Mouse (Mus musculus): ENCODE data around the gene Calr. TPM values are rescaled to one million over a fixed set of nuclear protein-coding genes. Genes with fewer than 3 reads are reported as not detected.
A peak's percentile ranks its signal among the peaks of the same experiment; 100 is the strongest.

Calr gene
- polyA plus RNA-seq, 1 experiment from 2014 or later = 944 TPM

- Histone ChIP-seq H3K27ac (no peak overlapping the region), H3K36me3 (peaks cover 22% of the 10 kb centered on the region)
- peak; percentile 65 for ATAC-seq (ENCODE audit: insufficient number of reproducible peaks, insufficient read depth, low FRiP score, low TSS enrichment)
Observed at GRCm38 (mm10) chr8:84872309-84872965, 25.7 kb upstream of the Calr start.

GRCm38 (mm10) chr8:84871376-84872308, 24.9 kb upstream of the Calr start, which contains the start of gene Syce2:
Gene Syce2 (plus strand): TSS chr8:84872111.
- Histone ChIP-seq H3K9me3 (no peaks in the 10 kb centered on the region), H3K9ac (peak within 1 kb of the TSS; percentile 59), H3K27ac (no peak within 1 kb of the TSS), H3K4me3 (peak within 1 kb of the TSS; percentile 39), H3K36me3 (peaks cover 30% of the 10 kb centered on the region), H3K27me3 (0 out of 2 replicates have a peak, but pooled peaks cover 4% of the 10 kb centered on the region), H3K4me2 (replicated peaks) (peak within 1 kb of the TSS; percentile 88), H3K4me1 (peaks cover 11% of the 10 kb centered on the region; the same call in 1 of the 2 replicates)
- peak; percentile 19; the same call in 1 of the 2 replicates for ATAC-seq (ENCODE audit: insufficient number of reproducible peaks, insufficient read depth, low FRiP score, low TSS enrichment)
- WGBS = 14% methylated on average over 45 of the region's 46 CpGs

More at GRCm38 (mm10) chr8:84872309-84872965, 25.7 kb upstream of the Calr start:
- Histone ChIP-seq H3K9ac (peak overlapping the region; percentile 59), H3K9me3 (no peaks in the 10 kb centered on the region), H3K4me1 (peaks cover 11% of the 10 kb centered on the region; the same call in 1 of the 2 replicates), H3K27me3 (0 out of 2 replicates have a peak, but pooled peaks cover 4% of the 10 kb centered on the region), H3K4me2 (replicated peaks) (peak overlapping the region; percentile 88), H3K4me3 (peak overlapping the region; percentile 39)
- 3% methylated on average over 54 of the region's 54 CpGs for WGBS

- ATAC-seq (ENCODE audit: insufficient number of reproducible peaks, insufficient read depth, low FRiP score, low TSS enrichment) = peak; percentile 80
- H3K9ac ChIP-seq = peak within 1 kb of the TSS; percentile 92
- peak within 1 kb of the TSS; percentile 92 for H3K4me2 ChIP-seq (replicated peaks)
- peak within 1 kb of the TSS; percentile 97 for H3K4me3 ChIP-seq
- no peaks in the 10 kb centered on the region for H3K9me3 ChIP-seq
- no peaks in the 10 kb centered on the region for H3K27me3 ChIP-seq
- H3K36me3 ChIP-seq = peaks cover 28% of the 10 kb centered on the region
- WGBS = under 1% methylated on average over 39 of the region's 39 CpGs
- H3K4me1 ChIP-seq = peaks cover 12% of the 10 kb centered on the region
- H3K27ac ChIP-seq = peak within 1 kb of the TSS; percentile 74
Observed at GRCm38 (mm10) chr8:84856864-84857441, 10.2 kb upstream of the Calr start, which contains the start of gene Farsa. Gene Farsa (plus strand): TSS chr8:84856989.

GRCm38 (mm10) chr8:84856434-84856833, 9.7 kb upstream of the Calr start:
- H3K4me2 ChIP-seq (replicated peaks) = 0 out of 2 replicates have a peak overlapping the region, but pooled peaks have one; percentile 92
- H3K4me1 ChIP-seq = peaks cover 12% of the 10 kb centered on the region
- H3K9ac ChIP-seq = no peak overlapping the region
- 97% methylated on average over 3 of the region's 3 CpGs for WGBS
- peaks cover 23% of the 10 kb centered on the region for H3K36me3 ChIP-seq
- H3K9me3 ChIP-seq = no peaks in the 10 kb centered on the region
- peak; percentile 13; the same call in 1 of the 2 replicates for ATAC-seq (ENCODE audit: insufficient number of reproducible peaks, insufficient read depth, low FRiP score, low TSS enrichment)
- H3K4me3 ChIP-seq = peak overlapping the region; percentile 97
- H3K27ac ChIP-seq = no peak overlapping the region
- H3K27me3 ChIP-seq = no peaks in the 10 kb centered on the region

- peak overlapping the region; percentile 76 for H3K4me2 ChIP-seq (replicated peaks)
- ATAC-seq (ENCODE audit: insufficient number of reproducible peaks, insufficient read depth, low FRiP score, low TSS enrichment) = no peak
- H3K4me1 ChIP-seq = peaks cover 29% of the 10 kb centered on the region
- H3K27me3 ChIP-seq = no peaks in the 10 kb centered on the region
- peak overlapping the region; percentile 93 for H3K4me3 ChIP-seq
- 54% methylated on average over 6 of the region's 6 CpGs for WGBS
- H3K36me3 ChIP-seq = peaks cover 26% of the 10 kb centered on the region
- H3K9me3 ChIP-seq = no peaks in the 10 kb centered on the region
- peak overlapping the region; percentile 70 for H3K9ac ChIP-seq
- H3K27ac ChIP-seq = peak overlapping the region; percentile 86
Observed at GRCm38 (mm10) chr8:84847684-84848435, 1.1 kb upstream of the Calr start.

- peaks cover 42% of the 10 kb centered on the region for H3K36me3 ChIP-seq
- H3K9ac ChIP-seq = peak overlapping the region; percentile 91
- ATAC-seq (ENCODE audit: insufficient number of reproducible peaks, insufficient read depth, low FRiP score, low TSS enrichment) = peak; percentile 31
- under 1% methylated on average over 30 of the region's 30 CpGs for WGBS
- H3K4me2 ChIP-seq (replicated peaks) = peak overlapping the region; percentile 76
- H3K4me3 ChIP-seq = peak overlapping the region; percentile 93
- peak overlapping the region; percentile 79 for H3K27ac ChIP-seq
- H3K27me3 ChIP-seq = no peaks in the 10 kb centered on the region
- H3K4me1 ChIP-seq = peaks cover 30% of the 10 kb centered on the region
- H3K9me3 ChIP-seq = no peaks in the 10 kb centered on the region
Observed at GRCm38 (mm10) chr8:84846094-84846721, 526 bp downstream of the Calr start.

GRCm38 (mm10) chr8:84845355-84846093, 1.2 kb downstream of the Calr start:
- Histone ChIP-seq H3K36me3 (peaks cover 42% of the 10 kb centered on the region), H3K27me3 (no peaks in the 10 kb centered on the region), H3K27ac (peak overlapping the region; percentile 79), H3K4me2 (replicated peaks) (peak overlapping the region; percentile 76), H3K9ac (peak overlapping the region; percentile 91), H3K4me1 (peaks cover 30% of the 10 kb centered on the region), H3K9me3 (no peaks in the 10 kb centered on the region), H3K4me3 (peak overlapping the region; percentile 93)
- 18% methylated on average over 12 of the region's 12 CpGs for WGBS
- no peak for ATAC-seq (ENCODE audit: insufficient number of reproducible peaks, insufficient read depth, low FRiP score, low TSS enrichment)

- peak overlapping the region; percentile 57; the same call in 1 of the 2 replicates for H3K27ac ChIP-seq
- no peak for ATAC-seq (ENCODE audit: insufficient number of reproducible peaks, insufficient read depth, low FRiP score, low TSS enrichment)
- peak overlapping the region; percentile 93 for H3K4me3 ChIP-seq
- no peaks in the 10 kb centered on the region for H3K27me3 ChIP-seq
- peak overlapping the region; percentile 91 for H3K9ac ChIP-seq
- no peaks in the 10 kb centered on the region for H3K9me3 ChIP-seq
- peaks cover 33% of the 10 kb centered on the region for H3K4me1 ChIP-seq
- H3K36me3 ChIP-seq = peaks cover 42% of the 10 kb centered on the region
- 80% methylated on average over 9 of the region's 9 CpGs for WGBS
- H3K4me2 ChIP-seq (replicated peaks) = peak overlapping the region; percentile 76
Observed at GRCm38 (mm10) chr8:84844397-84845070, 2.2 kb downstream of the Calr start.

- Histone ChIP-seq H3K9ac (no peak overlapping the region), H3K4me3 (no peak overlapping the region), H3K4me2 (replicated peaks) (no peak overlapping the region), H3K27ac (no peak overlapping the region), H3K27me3 (no peaks in the 10 kb centered on the region), H3K9me3 (no peaks in the 10 kb centered on the region), H3K36me3 (peaks cover 69% of the 10 kb centered on the region), H3K4me1 (peaks cover 48% of the 10 kb centered on the region)
- ATAC-seq (ENCODE audit: insufficient number of reproducible peaks, insufficient read depth, low FRiP score, low TSS enrichment) = no peak
- 74% methylated on average over 1 of the region's 1 CpGs for WGBS
Observed at GRCm38 (mm10) chr8:84841514-84841913, 5.2 kb downstream of the Calr start.

Data from embryonic facial prominence, embryonic 12.5 days (tissue).